Mouse (Mus musculus): Measurements from ENCODE around the gene Slc16a7. TPM values are rescaled to one million over a fixed set of nuclear protein-coding genes. Genes with fewer than 3 reads are reported as not detected.

The Slc16a7 gene
- polyA plus RNA-seq, 1 experiment from 2014 or later = 2.8 TPM

DNA sequence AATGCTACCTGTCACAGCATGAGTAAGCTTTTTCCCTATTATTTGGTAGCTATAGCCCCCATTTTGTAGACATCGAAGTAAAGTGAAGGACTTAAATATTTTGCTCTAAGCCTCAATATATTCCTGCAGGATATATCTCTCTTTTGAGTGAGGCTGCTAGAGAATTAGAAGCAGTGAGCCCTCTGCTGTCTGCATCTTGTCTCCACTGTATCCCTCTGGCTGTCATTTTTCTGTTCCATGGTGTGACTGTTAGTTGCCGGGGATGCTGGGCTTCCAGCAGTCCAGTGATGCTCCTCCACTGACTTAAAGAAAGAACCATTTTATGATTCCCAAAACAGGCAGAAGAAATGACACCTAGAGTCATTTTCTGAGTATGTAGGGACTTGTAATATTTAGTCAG lies 78.4 kb downstream of the Slc16a7 start:
- H3K4me1 ChIP-seq = no peaks in the 10 kb centered on the region
- 95% methylated on average over 2 of the region's 2 CpGs for WGBS
- no peak for DNase-seq (ENCODE audit: low spot score)

GRCm38 (mm10) chr10:125298036-125298435 lies 91.2 kb downstream of the Slc16a7 start:
- Histone ChIP-seq H3K27ac (no peak overlapping the region), H3K9me3 (replicated peaks) (no peaks in the 10 kb centered on the region), H3K4me3 (no peak overlapping the region), H3K36me3 (no peaks in the 10 kb centered on the region), H3K4me1 (peaks cover 5% of the 10 kb centered on the region; the same call in 1 of the 2 replicates), H3K27me3 (ENCODE audit: low read depth, poor library complexity, severe bottlenecking) (no peaks in the 10 kb centered on the region)
- no peak for DNase-seq (ENCODE audit: low spot score)
- 80% methylated on average over 6 of the region's 6 CpGs for WGBS

More for the DNA sequence above, 78.4 kb downstream of the Slc16a7 start:
- Histone ChIP-seq H3K9me3 (replicated peaks) (no peaks in the 10 kb centered on the region), H3K36me3 (no peaks in the 10 kb centered on the region), H3K27me3 (ENCODE audit: low read depth, poor library complexity, severe bottlenecking) (no peaks in the 10 kb centered on the region), H3K4me3 (no peak overlapping the region), H3K27ac (no peak overlapping the region)

DNA sequence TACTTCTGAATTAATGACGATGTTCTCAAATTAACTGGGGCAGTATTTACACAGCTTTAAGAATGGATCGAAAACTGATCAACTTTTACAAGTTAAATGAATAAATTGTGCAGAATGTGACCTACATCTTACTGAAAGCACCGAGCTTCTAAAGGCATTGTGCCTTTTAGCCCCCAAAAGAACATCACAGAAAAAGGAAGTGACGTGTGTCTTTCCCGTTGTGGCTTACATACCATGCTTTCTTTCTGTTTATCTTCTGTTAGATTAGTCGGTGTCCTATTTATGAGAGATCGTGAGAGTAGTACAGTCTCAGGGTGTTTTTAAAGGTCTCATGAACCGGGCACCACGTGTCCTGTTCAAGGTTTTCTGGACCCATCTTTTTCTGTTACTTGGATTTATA lies 98.9 kb downstream of the Slc16a7 start:
- H3K4me3 ChIP-seq = no peak overlapping the region
- no peaks in the 10 kb centered on the region for H3K27me3 ChIP-seq (ENCODE audit: low read depth, poor library complexity, severe bottlenecking)
- WGBS = 93% methylated on average over 9 of the region's 9 CpGs
- H3K27ac ChIP-seq = no peak overlapping the region
- no peaks in the 10 kb centered on the region for H3K36me3 ChIP-seq
- no peak for DNase-seq (ENCODE audit: low spot score)
- H3K9me3 ChIP-seq (replicated peaks) = no peaks in the 10 kb centered on the region
- peaks cover 15% of the 10 kb centered on the region for H3K4me1 ChIP-seq

DNA sequence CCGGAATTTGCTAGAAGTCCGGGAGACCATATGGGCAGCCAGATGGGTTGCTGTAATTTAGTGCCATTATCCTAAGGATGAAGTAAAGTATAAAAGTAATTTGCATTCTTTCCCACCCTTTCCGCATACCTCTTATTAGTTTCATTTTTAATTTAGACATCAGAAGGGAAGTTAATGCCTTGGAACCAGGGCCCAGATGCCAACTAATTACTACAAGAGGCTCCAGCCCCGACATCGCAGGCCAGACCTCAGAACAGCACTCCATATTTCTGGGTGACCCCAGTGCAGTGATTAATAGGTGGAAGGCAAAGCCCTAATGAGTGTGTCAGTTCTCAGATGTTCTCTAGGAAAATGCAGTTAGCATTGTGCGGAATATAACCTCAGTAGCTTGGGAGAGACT lies 100.7 kb downstream of the Slc16a7 start:
- Histone ChIP-seq H3K9me3 (replicated peaks) (no peaks in the 10 kb centered on the region), H3K27me3 (ENCODE audit: low read depth, poor library complexity, severe bottlenecking) (no peaks in the 10 kb centered on the region), H3K4me3 (no peak overlapping the region), H3K36me3 (no peaks in the 10 kb centered on the region), H3K4me1 (peaks cover 15% of the 10 kb centered on the region), H3K27ac (no peak overlapping the region)
- DNase-seq (ENCODE audit: low spot score) = no peak
- 40% methylated on average over 6 of the region's 6 CpGs for WGBS

- Histone ChIP-seq H3K9me3 (replicated peaks) (no peaks in the 10 kb centered on the region), H3K4me3 (no peak overlapping the region), H3K27ac (no peak overlapping the region), H3K27me3 (ENCODE audit: low read depth, poor library complexity, severe bottlenecking) (no peaks in the 10 kb centered on the region), H3K36me3 (no peaks in the 10 kb centered on the region), H3K4me1 (peaks cover 15% of the 10 kb centered on the region)
- DNase-seq (ENCODE audit: low spot score) = no peak
- WGBS = 82% methylated on average over 5 of the region's 5 CpGs
Measured at GRCm38 (mm10) chr10:125285386-125285785, 103.9 kb downstream of the Slc16a7 start.

DNA sequence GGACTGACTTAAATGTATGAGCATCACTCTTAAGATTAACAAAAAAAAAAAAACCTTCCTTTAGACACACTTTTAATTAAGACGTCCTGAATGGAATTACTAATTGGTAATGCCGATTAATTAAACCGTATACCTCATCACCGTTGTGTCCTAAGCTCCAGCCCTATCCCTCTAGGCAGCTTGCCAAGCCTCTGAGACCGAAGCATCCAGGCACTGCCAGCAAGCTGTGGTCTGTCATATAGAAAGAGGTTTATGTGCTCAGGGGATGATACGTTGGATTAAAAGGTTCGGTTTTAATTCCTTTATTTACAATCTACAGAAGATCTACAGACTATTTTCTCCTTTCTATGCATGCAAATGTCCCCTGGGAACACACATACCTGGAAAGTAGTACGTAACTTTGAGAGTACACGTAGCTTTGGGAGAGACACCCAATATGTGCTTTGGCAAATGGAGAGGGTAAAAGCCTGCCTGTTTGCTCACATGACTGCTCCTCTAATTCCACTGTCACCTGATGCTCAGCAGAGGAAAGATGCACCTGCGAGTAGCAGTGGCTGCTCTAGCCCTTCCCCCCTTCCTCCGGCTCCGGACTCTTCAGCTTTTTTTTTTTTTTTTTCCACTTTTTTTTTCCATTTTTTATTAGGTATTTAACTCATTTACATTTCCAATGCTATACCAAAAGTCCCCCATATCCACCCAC lies 114.0 kb downstream of the Slc16a7 start:
- Histone ChIP-seq H3K36me3 (no peaks in the 10 kb centered on the region), H3K4me3 (no peak overlapping the region), H3K4me1 (peaks cover 16% of the 10 kb centered on the region), H3K27ac (no peak overlapping the region), H3K9me3 (replicated peaks) (no peaks in the 10 kb centered on the region), H3K27me3 (ENCODE audit: low read depth, poor library complexity, severe bottlenecking) (no peaks in the 10 kb centered on the region)
- DNase-seq (ENCODE audit: low spot score) = no peak
- 93% methylated on average over 12 of the region's 12 CpGs for WGBS

DNA sequence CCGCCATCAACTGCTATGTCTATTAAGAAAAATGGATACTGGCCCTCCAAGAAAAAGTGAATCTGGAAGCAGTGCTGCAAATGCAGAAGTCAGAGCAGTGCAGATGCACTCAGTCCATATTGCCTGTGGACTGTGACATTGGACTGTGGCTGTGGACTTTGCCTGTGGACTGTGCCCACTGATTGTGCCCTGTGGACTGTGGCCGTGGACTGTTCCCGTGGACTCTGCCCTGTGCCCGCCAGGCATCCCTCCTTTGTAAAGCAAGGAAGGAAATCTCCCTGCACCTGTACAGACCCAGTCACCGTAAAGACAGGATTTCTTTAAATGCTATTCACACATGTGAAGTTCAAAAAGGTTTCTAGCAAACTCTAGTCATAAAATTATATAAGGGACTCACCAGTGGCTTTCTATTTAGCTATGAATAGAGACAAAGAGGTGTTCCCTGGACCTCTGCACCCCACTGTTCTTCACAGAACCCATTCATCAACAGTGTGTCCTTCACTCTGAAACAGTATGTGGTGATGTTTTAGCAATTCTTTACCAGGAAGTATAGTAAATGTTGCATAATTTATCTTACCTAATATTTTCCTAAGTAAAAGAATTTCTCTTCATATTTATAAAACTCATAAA lies 114.6 kb downstream of the Slc16a7 start:
- no peak for DNase-seq (ENCODE audit: low spot score)
- 92% methylated on average over 5 of the region's 5 CpGs for WGBS
- no peak overlapping the region for H3K27ac ChIP-seq

GRCm38 (mm10) chr10:125273759-125274158 lies 115.5 kb downstream of the Slc16a7 start:
- Histone ChIP-seq H3K9me3 (replicated peaks) (no peaks in the 10 kb centered on the region), H3K36me3 (no peaks in the 10 kb centered on the region), H3K4me1 (peaks cover 16% of the 10 kb centered on the region), H3K4me3 (no peak overlapping the region), H3K27ac (no peak overlapping the region), H3K27me3 (ENCODE audit: low read depth, poor library complexity, severe bottlenecking) (no peaks in the 10 kb centered on the region)
- 64% methylated on average over 7 of the region's 7 CpGs for WGBS
- no peak for DNase-seq (ENCODE audit: low spot score)

More for the DNA sequence above, 114.6 kb downstream of the Slc16a7 start:
- H3K36me3 ChIP-seq = no peaks in the 10 kb centered on the region
- H3K27me3 ChIP-seq (ENCODE audit: low read depth, poor library complexity, severe bottlenecking) = no peaks in the 10 kb centered on the region
- H3K4me1 ChIP-seq = peaks cover 16% of the 10 kb centered on the region
- no peaks in the 10 kb centered on the region for H3K9me3 ChIP-seq (replicated peaks)
- no peak overlapping the region for H3K4me3 ChIP-seq

- Histone ChIP-seq H3K36me3 (no peaks in the 10 kb centered on the region), H3K4me3 (no peak overlapping the region), H3K4me1 (peaks cover 16% of the 10 kb centered on the region), H3K27ac (no peak overlapping the region), H3K9me3 (replicated peaks) (no peaks in the 10 kb centered on the region), H3K27me3 (ENCODE audit: low read depth, poor library complexity, severe bottlenecking) (no peaks in the 10 kb centered on the region)
- 85% methylated on average over 5 of the region's 5 CpGs for WGBS
- DNase-seq (ENCODE audit: low spot score) = no peak
Measured at GRCm38 (mm10) chr10:125271448-125271847, 117.8 kb downstream of the Slc16a7 start.

GRCm38 (mm10) chr10:125270266-125270665 lies 119.0 kb downstream of the Slc16a7 start:
- no peak overlapping the region for H3K4me3 ChIP-seq
- WGBS = 94% methylated on average over 5 of the region's 5 CpGs
- no peak for DNase-seq (ENCODE audit: low spot score)

DNA sequence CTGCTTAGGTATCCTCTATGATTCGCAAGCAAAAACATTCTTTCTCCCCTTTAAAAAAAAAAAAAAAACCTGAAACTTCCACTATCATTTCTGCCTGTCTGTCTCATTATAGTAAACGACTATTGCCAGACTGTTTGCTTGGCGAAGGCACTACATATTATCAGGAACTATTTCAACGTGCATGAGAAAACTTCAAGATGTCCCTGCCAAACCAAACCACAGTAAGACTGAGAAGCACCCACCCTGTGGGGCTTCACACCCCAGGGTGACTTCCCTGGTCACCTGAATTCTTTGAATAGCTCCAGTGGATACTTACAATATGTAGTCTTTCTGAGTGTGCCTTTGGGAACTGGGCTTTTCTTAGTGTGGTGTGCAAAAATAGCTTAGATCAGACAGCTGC lies 122.9 kb downstream of the Slc16a7 start:
- Histone ChIP-seq H3K9me3 (replicated peaks) (no peaks in the 10 kb centered on the region), H3K36me3 (no peaks in the 10 kb centered on the region), H3K27me3 (ENCODE audit: low read depth, poor library complexity, severe bottlenecking) (no peaks in the 10 kb centered on the region), H3K4me3 (no peak overlapping the region), H3K27ac (no peak overlapping the region), H3K4me1 (no peaks in the 10 kb centered on the region)
- no peak for DNase-seq (ENCODE audit: low spot score)
- 85% methylated on average over 4 of the region's 4 CpGs for WGBS

More at GRCm38 (mm10) chr10:125270266-125270665, 119.0 kb downstream of the Slc16a7 start:
- Histone ChIP-seq H3K36me3 (no peaks in the 10 kb centered on the region), H3K27me3 (ENCODE audit: low read depth, poor library complexity, severe bottlenecking) (no peaks in the 10 kb centered on the region), H3K9me3 (replicated peaks) (no peaks in the 10 kb centered on the region), H3K4me1 (peaks cover 16% of the 10 kb centered on the region), H3K27ac (no peak overlapping the region)

DNA sequence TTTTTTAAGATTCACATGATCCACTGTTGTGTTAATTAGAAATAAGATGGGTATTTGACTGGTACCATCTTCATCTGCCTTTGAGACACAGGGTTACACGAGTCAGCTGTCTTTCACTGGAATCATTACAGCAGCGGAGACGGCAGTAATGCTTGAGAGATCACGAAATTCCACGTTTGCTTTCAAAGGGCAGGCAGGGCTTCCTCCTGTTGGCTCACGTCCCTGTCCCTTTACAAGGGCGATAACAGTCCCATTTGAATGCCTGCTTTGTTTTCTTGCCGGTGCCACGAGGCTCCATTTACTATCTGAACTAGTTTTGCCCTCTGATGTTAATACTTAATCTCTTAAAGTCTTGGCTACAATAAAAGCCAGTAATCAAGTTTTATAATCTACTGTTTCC lies 123.4 kb downstream of the Slc16a7 start:
- Histone ChIP-seq H3K9me3 (replicated peaks) (no peaks in the 10 kb centered on the region), H3K4me1 (no peaks in the 10 kb centered on the region), H3K27me3 (ENCODE audit: low read depth, poor library complexity, severe bottlenecking) (no peaks in the 10 kb centered on the region), H3K27ac (no peak overlapping the region), H3K4me3 (no peak overlapping the region), H3K36me3 (no peaks in the 10 kb centered on the region)
- 67% methylated on average over 9 of the region's 9 CpGs for WGBS
- DNase-seq (ENCODE audit: low spot score) = no peak

- Histone ChIP-seq H3K9me3 (replicated peaks) (no peaks in the 10 kb centered on the region), H3K27me3 (ENCODE audit: low read depth, poor library complexity, severe bottlenecking) (no peaks in the 10 kb centered on the region), H3K27ac (no peak overlapping the region), H3K36me3 (no peaks in the 10 kb centered on the region), H3K4me3 (no peak overlapping the region), H3K4me1 (no peaks in the 10 kb centered on the region)
- 91% methylated on average over 14 of the region's 14 CpGs for WGBS
- no peak for DNase-seq (ENCODE audit: low spot score)
Measured at GRCm38 (mm10) chr10:125265467-125265866, 123.8 kb downstream of the Slc16a7 start.

Data from limb, embryonic 10.5 days (tissue).